Mouse (Mus musculus): ENCODE results near the gene Gm21760. TPM values are rescaled to one million over a fixed set of nuclear protein-coding genes. Genes with fewer than 3 reads are reported as not detected.

Gm21760 gene
- polyA plus RNA-seq (2012; rRNA removed): not detected in 2 replicates

GRCm38 (mm10) chrY:80133479-80133878 lies at the start of gene Gm21760:
TSS of gene Gm21760 (plus strand) at chrY:80133779.

Data from colon, adult 2 months (tissue).